Mouse (Mus musculus): ENCODE measurements around the gene Tmem235. TPM values are rescaled to one million over a fixed set of nuclear protein-coding genes. Genes with fewer than 3 reads are reported as not detected.

Gene Tmem235
- polyA plus RNA-seq, 1 experiment from 2014 or later, result not detected

DNA sequence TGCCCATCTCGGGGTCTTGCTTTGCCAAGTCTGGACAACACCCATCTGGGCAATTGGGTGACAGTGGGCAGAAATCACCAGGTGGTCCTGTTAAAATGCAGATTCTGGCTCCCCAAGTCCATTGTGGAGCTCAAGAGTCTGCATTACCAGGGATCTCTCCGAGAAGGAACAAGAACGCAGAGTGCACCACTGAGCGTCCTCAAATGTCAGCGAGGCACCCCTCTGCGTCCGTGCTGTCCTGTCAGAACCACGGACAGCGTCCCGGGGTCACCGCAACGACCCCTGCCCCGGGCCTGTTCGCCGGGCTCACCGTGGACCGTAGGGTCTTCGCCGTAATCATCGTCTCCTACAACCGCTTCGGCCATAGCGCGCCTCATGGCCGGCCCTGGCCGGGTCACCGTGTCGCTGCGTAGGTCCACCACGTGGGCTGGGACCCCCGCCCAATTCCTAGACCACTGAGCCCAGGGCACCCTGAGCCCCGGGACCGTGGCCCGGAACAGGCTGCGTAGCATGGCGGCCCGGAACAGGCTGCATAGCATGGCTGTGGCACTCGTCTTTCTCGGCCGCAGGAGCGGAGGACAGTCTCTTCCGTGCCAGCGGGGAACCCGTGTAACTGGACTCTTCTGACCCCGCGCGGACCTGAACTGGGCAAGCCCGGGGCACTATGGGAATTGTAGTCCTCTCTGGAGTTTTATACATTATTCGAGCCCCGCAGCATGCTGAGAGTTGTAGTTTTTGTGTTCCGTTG is 12.5 kb downstream of the Tmem235 start, which contains the start of gene Tha1:
Gene Tha1, minus strand, starts transcription at position 621 of the 748 bp plus-strand sequence.
- peak within 1 kb of the TSS; percentile 88 for H3K4me3 ChIP-seq
- H3K9ac ChIP-seq, result peak within 1 kb of the TSS; percentile 84
- H3K4me2 ChIP-seq, result peak within 1 kb of the TSS; percentile 98
- H3K36me3 ChIP-seq, result no peaks in the 10 kb centered on the region
- H3K4me1 ChIP-seq (replicated peaks), result peaks cover 24% of the 10 kb centered on the region
- no peaks in the 10 kb centered on the region for H3K27me3 ChIP-seq
- peak; percentile 82 for ATAC-seq (ENCODE audit: low FRiP score, low read depth)
- no peaks in the 10 kb centered on the region for H3K9me3 ChIP-seq
- 2% methylated on average over 51 of the region's 51 CpGs for WGBS
- H3K27ac ChIP-seq (replicated peaks), result peak within 1 kb of the TSS; percentile 55

DNA sequence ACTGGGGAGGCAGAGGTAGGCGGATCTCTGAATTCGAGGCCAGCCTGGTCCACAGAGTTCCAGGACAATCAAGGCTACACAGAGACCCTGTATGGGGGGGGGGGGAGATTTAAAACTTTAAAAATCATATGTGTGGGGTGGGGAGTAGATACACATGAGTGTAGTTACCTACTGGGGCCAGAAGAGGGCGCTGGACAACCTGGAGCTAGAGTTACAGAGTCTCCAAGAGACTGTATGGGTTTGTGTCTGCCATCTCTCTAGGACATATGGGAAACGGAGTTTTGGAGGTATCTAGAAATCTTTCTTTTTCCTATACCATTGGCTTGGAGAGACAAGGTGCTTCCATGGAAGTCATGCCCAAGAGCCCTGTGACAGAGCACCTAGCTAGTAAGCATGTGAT is 13.9 kb downstream of the Tmem235 start:
- 58% methylated on average over 4 of the region's 4 CpGs for WGBS

DNA sequence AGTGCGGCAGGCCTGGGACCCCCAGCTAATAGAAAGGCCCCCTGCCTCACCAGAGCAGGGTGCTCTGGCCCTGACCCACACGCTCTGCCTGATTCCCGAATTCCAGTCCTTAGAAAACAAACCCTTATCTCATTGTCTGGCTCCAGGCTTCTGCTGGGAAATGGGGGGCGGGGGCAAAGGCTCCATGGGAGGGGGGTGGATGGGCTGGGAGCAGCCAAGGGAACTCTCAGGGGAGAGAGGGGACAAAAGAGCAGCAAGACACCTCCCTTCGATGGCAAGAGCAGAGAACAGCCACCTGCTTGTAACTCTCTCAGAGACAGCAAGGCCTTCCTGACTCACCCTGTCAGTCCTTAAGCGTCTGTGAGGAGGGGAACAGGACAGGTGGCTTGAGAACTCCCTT is 15.1 kb downstream of the Tmem235 start:
- 22% methylated on average over 6 of the region's 6 CpGs for WGBS
- Histone ChIP-seq H3K9me3 (no peaks in the 10 kb centered on the region), H3K4me1 (replicated peaks) (peaks cover 30% of the 10 kb centered on the region), H3K9ac (no peak overlapping the region), H3K27me3 (no peaks in the 10 kb centered on the region), H3K36me3 (no peaks in the 10 kb centered on the region), H3K4me3 (no peak overlapping the region), H3K27ac (replicated peaks) (no peak overlapping the region), H3K4me2 (no peak overlapping the region)
- ATAC-seq (ENCODE audit: low FRiP score, low read depth), result no peak

More for the DNA sequence above, 13.9 kb downstream of the Tmem235 start:
- H3K9me3 ChIP-seq, result no peaks in the 10 kb centered on the region
- peaks cover 35% of the 10 kb centered on the region for H3K4me1 ChIP-seq (replicated peaks)
- H3K4me2 ChIP-seq, result no peak overlapping the region
- ATAC-seq (ENCODE audit: low FRiP score, low read depth), result no peak
- no peaks in the 10 kb centered on the region for H3K27me3 ChIP-seq
- H3K4me3 ChIP-seq, result no peak overlapping the region
- no peaks in the 10 kb centered on the region for H3K36me3 ChIP-seq
- no peak overlapping the region for H3K9ac ChIP-seq
- H3K27ac ChIP-seq (replicated peaks), result no peak overlapping the region

- Histone ChIP-seq H3K36me3 (no peaks in the 10 kb centered on the region), H3K9me3 (no peaks in the 10 kb centered on the region), H3K27ac (replicated peaks) (peak overlapping the region; percentile 67), H3K4me2 (peak overlapping the region; percentile 41), H3K27me3 (no peaks in the 10 kb centered on the region), H3K4me1 (replicated peaks) (peaks cover 34% of the 10 kb centered on the region), H3K4me3 (no peak overlapping the region), H3K9ac (peak overlapping the region; percentile 27; the same call in 1 of the 2 replicates)
- peak; percentile 68 for ATAC-seq (ENCODE audit: low FRiP score, low read depth)
- 25% methylated on average over 13 of the region's 13 CpGs for WGBS
These were observed 17.6 kb downstream of the Tmem235 start for GRCm38 (mm10) chr11:117877917-117878745.

DNA sequence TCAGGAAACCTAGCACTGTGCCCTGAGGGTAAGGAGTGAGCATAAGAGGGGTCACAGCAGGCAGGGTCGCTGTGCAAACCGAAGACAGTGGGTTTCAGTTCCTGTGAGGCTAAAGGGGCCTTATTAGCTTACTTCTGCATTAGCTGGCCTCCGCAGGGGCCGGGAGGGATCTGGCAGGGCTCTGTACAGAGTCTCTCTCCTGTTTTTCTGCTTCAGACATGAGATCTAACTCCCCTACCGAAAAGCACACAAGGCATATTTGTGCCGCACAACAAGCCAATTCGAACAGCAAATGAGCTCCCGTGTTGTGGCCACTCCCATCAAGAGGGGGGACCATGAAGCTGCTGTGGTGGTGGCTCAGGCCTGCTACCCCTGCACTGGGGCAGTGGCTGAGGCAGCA is 18.3 kb downstream of the Tmem235 start:
- Histone ChIP-seq H3K4me3 (no peak overlapping the region), H3K27ac (replicated peaks) (peak overlapping the region; percentile 67), H3K27me3 (no peaks in the 10 kb centered on the region), H3K4me2 (peak overlapping the region; percentile 41), H3K9me3 (no peaks in the 10 kb centered on the region), H3K9ac (no peak overlapping the region), H3K4me1 (replicated peaks) (peaks cover 29% of the 10 kb centered on the region), H3K36me3 (no peaks in the 10 kb centered on the region)
- 21% methylated on average over 8 of the region's 8 CpGs for WGBS
- 0 out of 2 replicates have a peak, but pooled peaks have one; percentile 1 for ATAC-seq (ENCODE audit: low FRiP score, low read depth)

- Histone ChIP-seq H3K36me3 (no peaks in the 10 kb centered on the region), H3K9ac (no peak overlapping the region), H3K27ac (replicated peaks) (0 out of 2 replicates have a peak overlapping the region, but pooled peaks have one; percentile 5), H3K9me3 (no peaks in the 10 kb centered on the region), H3K4me3 (no peak overlapping the region), H3K4me2 (no peak overlapping the region), H3K4me1 (replicated peaks) (peaks cover 29% of the 10 kb centered on the region), H3K27me3 (no peaks in the 10 kb centered on the region)
- WGBS, result 74% methylated on average over 6 of the region's 6 CpGs
- no peak for ATAC-seq (ENCODE audit: low FRiP score, low read depth)
These were observed 19.1 kb downstream of the Tmem235 start for GRCm38 (mm10) chr11:117879676-117880075.

DNA sequence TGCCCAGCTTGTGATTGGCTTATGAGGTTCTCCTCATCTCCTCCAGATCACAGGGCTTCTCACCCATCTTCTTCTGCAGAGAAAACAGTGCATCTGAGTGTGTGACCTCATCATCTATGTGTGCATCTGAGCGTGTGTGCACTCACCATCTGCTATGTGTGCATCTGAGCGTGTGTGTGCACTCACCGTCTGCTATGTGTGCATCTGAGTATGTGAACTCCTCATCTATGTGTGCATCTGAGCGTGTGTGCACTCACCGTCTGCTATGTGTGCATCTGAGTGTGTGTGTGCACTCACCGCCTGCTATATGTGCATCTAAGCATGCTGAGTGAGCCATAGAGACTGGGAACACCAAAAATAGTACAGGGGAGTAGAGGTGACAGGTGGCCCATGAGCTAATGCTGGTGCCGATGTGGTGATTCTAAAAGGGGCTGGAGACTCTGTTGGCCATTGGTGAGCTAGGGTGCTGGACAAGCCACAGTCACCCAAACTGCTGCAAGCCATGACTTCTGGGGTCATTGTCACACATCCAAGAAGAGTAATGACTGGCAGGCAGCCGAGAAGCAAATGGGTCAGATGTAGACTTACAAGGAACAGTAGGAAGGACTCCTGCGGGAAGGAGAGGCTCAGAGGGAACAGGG is 19.9 kb downstream of the Tmem235 start:
- no peak overlapping the region for H3K4me3 ChIP-seq
- H3K9me3 ChIP-seq, result no peaks in the 10 kb centered on the region
- peaks cover 29% of the 10 kb centered on the region for H3K4me1 ChIP-seq (replicated peaks)
- H3K27ac ChIP-seq (replicated peaks), result no peak overlapping the region
- no peaks in the 10 kb centered on the region for H3K27me3 ChIP-seq
- no peaks in the 10 kb centered on the region for H3K36me3 ChIP-seq
- H3K9ac ChIP-seq, result no peak overlapping the region
- WGBS, result 86% methylated on average over 9 of the region's 9 CpGs
- ATAC-seq (ENCODE audit: low FRiP score, low read depth), result no peak
- H3K4me2 ChIP-seq, result no peak overlapping the region

DNA sequence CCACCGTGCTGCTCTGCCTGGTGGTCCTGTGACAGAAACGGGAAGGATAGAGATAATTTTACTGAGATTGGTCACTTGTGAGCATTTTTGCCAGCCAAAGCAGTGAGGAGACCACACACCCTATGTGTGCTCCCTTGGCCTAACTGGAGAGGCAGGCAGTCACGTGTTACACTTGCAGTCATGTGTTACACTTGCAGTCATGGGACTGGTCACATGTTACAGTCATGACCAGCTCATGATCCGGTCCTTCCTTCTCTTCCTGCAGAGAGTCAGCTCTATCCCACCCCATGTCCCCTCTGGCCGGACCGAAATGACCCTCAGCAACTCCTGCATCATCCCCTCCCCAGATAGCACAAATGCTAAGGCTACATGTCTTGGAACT is 20.4 kb downstream of the Tmem235 start:
- H3K9ac ChIP-seq, result no peak overlapping the region
- H3K9me3 ChIP-seq, result no peaks in the 10 kb centered on the region
- H3K27ac ChIP-seq (replicated peaks), result no peak overlapping the region
- WGBS, result 87% methylated on average over 6 of the region's 6 CpGs
- H3K27me3 ChIP-seq, result no peaks in the 10 kb centered on the region
- H3K4me2 ChIP-seq, result no peak overlapping the region
- H3K36me3 ChIP-seq, result no peaks in the 10 kb centered on the region
- ATAC-seq (ENCODE audit: low FRiP score, low read depth), result no peak
- H3K4me3 ChIP-seq, result no peak overlapping the region
- peaks cover 29% of the 10 kb centered on the region for H3K4me1 ChIP-seq (replicated peaks)

- no peak overlapping the region for H3K9ac ChIP-seq
- H3K4me1 ChIP-seq (replicated peaks), result peaks cover 29% of the 10 kb centered on the region
- peaks cover 4% of the 10 kb centered on the region; the same call in 1 of the 2 replicates for H3K27me3 ChIP-seq
- H3K27ac ChIP-seq (replicated peaks), result no peak overlapping the region
- H3K36me3 ChIP-seq, result no peaks in the 10 kb centered on the region
- WGBS, result 24% methylated on average over 8 of the region's 8 CpGs
- no peak overlapping the region for H3K4me3 ChIP-seq
- no peak for ATAC-seq (ENCODE audit: low FRiP score, low read depth)
- H3K4me2 ChIP-seq, result no peak overlapping the region
- H3K9me3 ChIP-seq, result no peaks in the 10 kb centered on the region
These were observed 21.2 kb downstream of the Tmem235 start for GRCm38 (mm10) chr11:117881787-117882186.

DNA sequence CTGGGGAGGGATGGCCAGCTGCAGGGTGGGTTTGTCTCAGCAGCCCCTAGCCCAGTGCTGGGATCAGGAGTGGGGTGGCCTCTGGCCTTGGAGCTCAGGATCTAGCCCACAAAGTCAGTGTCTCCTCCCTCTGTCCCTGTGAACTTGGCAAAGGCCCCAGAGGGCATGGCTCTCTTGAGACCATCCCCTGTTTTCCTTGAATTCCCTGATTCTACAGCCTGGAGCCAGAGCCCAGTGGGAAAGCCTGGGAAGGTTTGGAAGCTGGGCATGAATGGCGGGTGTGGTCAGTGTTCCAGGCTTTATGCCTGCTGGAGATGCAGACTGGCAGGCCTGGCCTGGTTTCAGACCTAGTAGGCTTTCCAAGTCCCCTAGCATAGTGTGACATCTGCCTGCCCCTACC is 21.7 kb downstream of the Tmem235 start:
- no peak overlapping the region for H3K4me3 ChIP-seq
- H3K9ac ChIP-seq, result no peak overlapping the region

GRCm38 (mm10) chr11:117886000-117886399 is 25.4 kb downstream of the Tmem235 start:
- no peak for ATAC-seq (ENCODE audit: low FRiP score, low read depth)
- H3K27me3 ChIP-seq, result peaks cover 16% of the 10 kb centered on the region
- H3K27ac ChIP-seq (replicated peaks), result no peak overlapping the region
- no peak overlapping the region for H3K4me3 ChIP-seq
- H3K4me2 ChIP-seq, result no peak overlapping the region
- WGBS, result 57% methylated on average over 5 of the region's 5 CpGs
- no peaks in the 10 kb centered on the region for H3K36me3 ChIP-seq
- H3K4me1 ChIP-seq (replicated peaks), result peaks cover 43% of the 10 kb centered on the region
- H3K9me3 ChIP-seq, result no peaks in the 10 kb centered on the region
- no peak overlapping the region for H3K9ac ChIP-seq

More for the DNA sequence above, 21.7 kb downstream of the Tmem235 start:
- 56% methylated on average over 1 of the region's 1 CpGs for WGBS
- H3K36me3 ChIP-seq, result no peaks in the 10 kb centered on the region
- peaks cover 4% of the 10 kb centered on the region; the same call in 1 of the 2 replicates for H3K27me3 ChIP-seq
- H3K27ac ChIP-seq (replicated peaks), result no peak overlapping the region
- H3K4me1 ChIP-seq (replicated peaks), result peaks cover 29% of the 10 kb centered on the region
- no peak overlapping the region for H3K4me2 ChIP-seq
- ATAC-seq (ENCODE audit: low FRiP score, low read depth), result no peak
- no peaks in the 10 kb centered on the region for H3K9me3 ChIP-seq

All from hindbrain, embryonic 15.5 days (tissue).